In genomic region chr12:72237251-72237650, GRCm38 (mm10) we compare ENCODE assay signal across 11 mouse cellular contexts. TPM values are rescaled to one million over a fixed set of nuclear protein-coding genes. Genes with fewer than 3 reads are reported as not detected.
DNase-seq lines count a peak whose midpoint lies in the region; ATAC-seq and TF ChIP-seq lines count a peak whose summit lies in the region.
"Had no signal": no experiment of that assay in that cellular context is flagged by ENCODE, and none has a peak within 500 bp of the region (broad histone marks: within the 10 kb centered on the region; RNA-seq: fewer than 3 reads in every experiment).

No protein-coding gene starts in this region.

- no peaks in the 10 kb centered on the region for H3K27me3 ChIP-seq in hindbrain, embryonic 11.5 days (ENCODE audit: control insufficient read depth, insufficient read depth, low read length)
- peaks cover 29% of the 10 kb centered on the region for H3K27me3 ChIP-seq in hindbrain, embryonic 10.5 days (ENCODE audit: insufficient read depth, poor library complexity, severe bottlenecking)
- peaks cover 27% of the 10 kb centered on the region for H3K27me3 ChIP-seq in embryonic facial prominence, embryonic 12.5 days
- H3K27me3 ChIP-seq in forebrain, postnatal 0 days (ENCODE audit: insufficient read depth, low read length), result no peaks in the 10 kb centered on the region
- H3K27me3 ChIP-seq in midbrain, embryonic 13.5 days, result peaks cover 7% of the 10 kb centered on the region; the same call in 1 of the 2 replicates

- H3K4me3 ChIP-seq in hindbrain, embryonic 11.5 days (ENCODE audit: low read depth, low read length), result no peak overlapping the region; the same call in 1 of the 2 replicates
- H3K4me3 ChIP-seq in hindbrain, embryonic 10.5 days, result no peak overlapping the region; the same call in 1 of the 2 replicates
- peak overlapping the region; percentile 47; the same call in 1 of the 2 replicates for H3K4me3 ChIP-seq in embryonic facial prominence, embryonic 12.5 days
- H3K4me3 ChIP-seq in forebrain, postnatal 0 days (ENCODE audit: low read depth, low read length), result peak overlapping the region; percentile 65
- H3K4me3 ChIP-seq in midbrain, embryonic 13.5 days (replicated peaks), result peak overlapping the region; percentile 69

- no peak overlapping the region for H3K27ac ChIP-seq in hindbrain, embryonic 11.5 days (ENCODE audit: low read depth, low read length)
- H3K27ac ChIP-seq in hindbrain, embryonic 10.5 days, result no peak overlapping the region
- no peak overlapping the region for H3K27ac ChIP-seq in embryonic facial prominence, embryonic 12.5 days
- H3K27ac ChIP-seq in forebrain, postnatal 0 days (ENCODE audit: low read depth, low read length), result peak overlapping the region; percentile 98
- H3K27ac ChIP-seq in midbrain, embryonic 13.5 days, result peak overlapping the region; percentile 97; the same call in 1 of the 2 replicates

- TF ChIP-seq CTCF in forebrain, postnatal 0 days (IDR thresholded peaks at IDR 0.05; ENCODE audit: low read depth), result no peak

- no peaks in the 10 kb centered on the region for H3K9me3 ChIP-seq in hindbrain, embryonic 11.5 days (ENCODE audit: control insufficient read depth, low read length)
- H3K9me3 ChIP-seq in hindbrain, embryonic 10.5 days, result no peaks in the 10 kb centered on the region
- no peaks in the 10 kb centered on the region for H3K9me3 ChIP-seq in embryonic facial prominence, embryonic 12.5 days
- no peaks in the 10 kb centered on the region for H3K9me3 ChIP-seq in forebrain, postnatal 0 days (ENCODE audit: low read length)
- no peaks in the 10 kb centered on the region for H3K9me3 ChIP-seq in midbrain, embryonic 13.5 days

- peak overlapping the region; percentile 51; the same call in 1 of the 2 replicates for H3K4me2 ChIP-seq in hindbrain, embryonic 11.5 days (replicated peaks; ENCODE audit: low read depth, low read length)
- peak overlapping the region; percentile 81 for H3K4me2 ChIP-seq in embryonic facial prominence, embryonic 12.5 days (replicated peaks)
- peak overlapping the region; percentile 65 for H3K4me2 ChIP-seq in forebrain, postnatal 0 days (ENCODE audit: low read depth)
- H3K4me2 ChIP-seq in midbrain, embryonic 13.5 days (replicated peaks), result peak overlapping the region; percentile 70

- no peaks in the 10 kb centered on the region for H3K4me1 ChIP-seq in hindbrain, embryonic 11.5 days (replicated peaks; ENCODE audit: control insufficient read depth, insufficient read depth, low read length)
- peaks cover 30% of the 10 kb centered on the region for H3K4me1 ChIP-seq in hindbrain, embryonic 10.5 days (replicated peaks)
- H3K4me1 ChIP-seq in embryonic facial prominence, embryonic 12.5 days, result 0 out of 2 replicates have a peak, but pooled peaks cover 2% of the 10 kb centered on the region
- H3K4me1 ChIP-seq in forebrain, postnatal 0 days (ENCODE audit: insufficient read depth), result peaks cover 22% of the 10 kb centered on the region
- H3K4me1 ChIP-seq in midbrain, embryonic 13.5 days (replicated peaks), result peaks cover 43% of the 10 kb centered on the region

- no peak overlapping the region for H3K9ac ChIP-seq in hindbrain, embryonic 11.5 days (ENCODE audit: low read depth, low read length)
- H3K9ac ChIP-seq in embryonic facial prominence, embryonic 12.5 days, result no peak overlapping the region
- H3K9ac ChIP-seq in forebrain, postnatal 0 days, result peak overlapping the region; percentile 99
- H3K9ac ChIP-seq in midbrain, embryonic 13.5 days (replicated peaks), result peak overlapping the region; percentile 91; the same call in 1 of the 2 replicates

- 79% methylated on average over 2 of the region's 2 CpGs for WGBS in hindbrain, embryonic 11.5 days
- 84% methylated on average over 2 of the region's 2 CpGs for WGBS in hindbrain, embryonic 10.5 days
- 70% methylated on average over 2 of the region's 2 CpGs for WGBS in embryonic facial prominence, embryonic 12.5 days
- 75% methylated on average over 2 of the region's 2 CpGs for WGBS in forebrain, postnatal 0 days
- WGBS in midbrain, embryonic 13.5 days, result 71% methylated on average over 2 of the region's 2 CpGs

- no peaks in the 10 kb centered on the region for H3K36me3 ChIP-seq in hindbrain, embryonic 11.5 days (ENCODE audit: control insufficient read depth, insufficient read depth, low read length)
- no peaks in the 10 kb centered on the region for H3K36me3 ChIP-seq in hindbrain, embryonic 10.5 days
- H3K36me3 ChIP-seq in embryonic facial prominence, embryonic 12.5 days, result no peaks in the 10 kb centered on the region
- H3K36me3 ChIP-seq in forebrain, postnatal 0 days (ENCODE audit: insufficient read depth), result no peaks in the 10 kb centered on the region
- H3K36me3 ChIP-seq in midbrain, embryonic 13.5 days, result 0 out of 2 replicates have a peak, but pooled peaks cover 6% of the 10 kb centered on the region

- no peak for ATAC-seq in hindbrain, embryonic 11.5 days (ENCODE audit: low FRiP score)
- no peak for ATAC-seq in embryonic facial prominence, embryonic 12.5 days (ENCODE audit: insufficient number of reproducible peaks, insufficient read depth, low FRiP score, low TSS enrichment)
- ATAC-seq in forebrain, postnatal 0 days, result no peak
- no peak for ATAC-seq in midbrain, embryonic 13.5 days

- DNase-seq in hindbrain, embryonic 11.5 days (ENCODE audit: low spot score), result no peak
- DNase-seq in hindbrain, embryonic 10.5 days (ENCODE audit: low spot score), result no peak
- no peak for DNase-seq in forebrain, postnatal 0 days
- no peak for DNase-seq in gastrocnemius, postnatal 4 days (ENCODE audit: low spot score in 2 of 2)
- no peak for DNase-seq in spleen, postnatal 14 days (ENCODE audit: low spot score in 2 of 2)
- no peak for DNase-seq in left cerebral cortex, adult 11 months (ENCODE audit: low spot score)

RNA-seq across cellular contexts. Expression of gene Ccdc175, which starts 52.4 kb away (rescaled TPM):
- polyA plus RNA-seq in hindbrain, embryonic 11.5 days (2014; fragmentation: Nextera tagmentation; extraction: Ambion mirVana), result not detected in 2 replicates
- not detected in 2 replicates for polyA plus RNA-seq in hindbrain, embryonic 10.5 days (2016; fragmentation: Nextera tagmentation; extraction: Ambion mirVana)
- not detected in 2 replicates for polyA plus RNA-seq in embryonic facial prominence, embryonic 12.5 days (2016; fragmentation: Nextera tagmentation; extraction: Ambion mirVana)
- total RNA-seq in forebrain, postnatal 0 days (2014; rRNA removed), result 0.08 TPM in 1 of 2 replicates, not detected in the other
- polyA plus RNA-seq in forebrain, postnatal 0 days (2015; fragmentation: Nextera tagmentation; extraction: Ambion mirVana), result not detected in 2 replicates
- polyA plus RNA-seq in midbrain, embryonic 13.5 days (2015; fragmentation: Nextera tagmentation; extraction: Ambion mirVana), result not detected in 2 replicates
- total RNA-seq in gastrocnemius, postnatal 4 days (2021), result not detected
- total RNA-seq: adrenal gland, adult 2 months; layer of hippocampus, postnatal 36 days had no signal
- polyA plus RNA-seq: adrenal gland, adult 2 months; thymus, postnatal 0 days had no signal

Comparison
In these comparisons a context has a peak if more than half of its experiments do, and no peak if none do; other contexts are left out.
1. H3K27ac ChIP-seq: peak in forebrain, postnatal 0 days (single experiment) and midbrain, embryonic 13.5 days (single experiment); none in hindbrain, embryonic 11.5 days (single experiment), hindbrain, embryonic 10.5 days (single experiment) and embryonic facial prominence, embryonic 12.5 days (single experiment).
2. H3K4me3 ChIP-seq: peak in embryonic facial prominence, embryonic 12.5 days (single experiment), forebrain, postnatal 0 days (single experiment) and midbrain, embryonic 13.5 days (single experiment); none in hindbrain, embryonic 11.5 days (single experiment) and hindbrain, embryonic 10.5 days (single experiment).
3. H3K9ac ChIP-seq: peak in forebrain, postnatal 0 days (single experiment) and midbrain, embryonic 13.5 days (single experiment); none in hindbrain, embryonic 11.5 days (single experiment) and embryonic facial prominence, embryonic 12.5 days (single experiment).
4. Peak in every context shown above with its lines, with median percentiles within 50 percentile points of each other: H3K4me2 ChIP-seq.